Mouse (Mus musculus) neural tube, embryonic 14.5 days (tissue): ENCODE measurements at regions not wholly inside any gene's neighbourhood (a gene's known extent, or its start where the extent isn't known, plus 50 kb on each side); places are given as distances from the start of the nearest gene placed in this dataset.

Experiments
- ATAC-seq: fragments of 200-750 bp; cut with Nextera tagmentation; 2 replicates; pipeline ENCODE4 v1.8.0; 2017; ENCODE audit warnings: low read depth, mild to moderate bottlenecking, moderate TSS enrichment, moderate library complexity
- H3K27ac ChIP-seq: fragments of 300-500 bp; sonication (generic); 2 replicates; pipeline ENCODE4 v1.5.1; 2014; ENCODE audit warnings: low read depth, mild to moderate bottlenecking, control low read depth, low read length, moderate library complexity, mixed read lengths
- H3K27me3 ChIP-seq: fragments of 300-500 bp; sonication (generic); 2 replicates; pipeline ENCODE4 v1.6.1; 2014; ENCODE audit warnings: low read length; ENCODE audit not compliant: control insufficient read depth, insufficient read depth
- H3K36me3 ChIP-seq: fragments of 300-500 bp; sonication (generic); 2 replicates; pipeline ENCODE4 v1.6.1; 2014; ENCODE audit warnings: low read length, mixed read lengths; ENCODE audit not compliant: control insufficient read depth, insufficient read depth
- H3K4me1 ChIP-seq: fragments of 300-500 bp; sonication (generic); 2 replicates; pipeline ENCODE4 v1.6.1; 2014; ENCODE audit warnings: low read length; ENCODE audit not compliant: control insufficient read depth, insufficient read depth
- H3K4me2 ChIP-seq: fragments of 300-500 bp; sonication (generic); 2 replicates; pipeline ENCODE4 v1.6.1; 2014; ENCODE audit warnings: mild to moderate bottlenecking, low read depth, low read length, control low read depth
- H3K4me3 ChIP-seq: fragments of 300-500 bp; sonication (generic); 2 replicates; pipeline ENCODE4 v1.5.1; 2014; ENCODE audit warnings: low read depth, low read length, control low read depth, mixed read lengths
- H3K9ac ChIP-seq: fragments of 300-500 bp; sonication (generic); replicated peaks from 2 replicates; pipeline ENCODE4 v1.6.1; 2014; ENCODE audit warnings: low read depth, mild to moderate bottlenecking, control low read depth, low read length, mixed read lengths
- H3K9me3 ChIP-seq: fragments of 300-500 bp; sonication (generic); 2 replicates; pipeline ENCODE4 v1.6.1; 2016; ENCODE audit warnings: low read length; ENCODE audit not compliant: control insufficient read depth
- WGBS: fragments of 180-500 bp; shearing (Covaris S2); extraction: QIAGEN DNeasy Blood & Tissue Kit; methylation state at CpG from one replicate; pipeline ENCODE4 v1.1.7; 2014; 5-methylcytosine and 5-hydroxymethylcytosine counted together

DNA sequence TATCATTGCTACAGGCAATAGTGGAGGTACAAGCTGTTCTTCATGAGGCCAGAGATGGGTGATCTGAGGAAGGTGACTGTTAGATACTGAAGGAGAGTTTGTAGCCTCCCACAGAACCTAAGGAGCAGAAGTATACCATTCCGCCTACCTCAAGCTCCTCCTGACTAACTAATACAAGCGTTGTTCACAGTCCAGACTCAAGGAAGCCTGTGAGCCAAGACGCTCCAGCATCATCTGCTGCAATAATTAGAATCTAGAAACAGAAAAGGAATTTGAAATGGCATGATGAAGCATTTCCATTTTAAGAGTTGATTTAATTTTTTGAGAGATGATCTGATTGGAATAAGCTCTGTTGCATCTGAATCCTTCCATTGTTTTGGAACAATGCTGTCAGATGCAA lies 66.9 kb upstream of the Gadd45a start:
- H3K9me3 ChIP-seq = no peaks in the 10 kb centered on the region
- H3K27ac ChIP-seq = no peak overlapping the region
- no peaks in the 10 kb centered on the region for H3K4me1 ChIP-seq
- 90% methylated on average over 3 of the region's 3 CpGs for WGBS
- no peak overlapping the region for H3K4me2 ChIP-seq
- no peaks in the 10 kb centered on the region for H3K27me3 ChIP-seq
- no peak for ATAC-seq
- H3K36me3 ChIP-seq = no peaks in the 10 kb centered on the region
- H3K9ac ChIP-seq = no peak overlapping the region
- H3K4me3 ChIP-seq = no peak overlapping the region

DNA sequence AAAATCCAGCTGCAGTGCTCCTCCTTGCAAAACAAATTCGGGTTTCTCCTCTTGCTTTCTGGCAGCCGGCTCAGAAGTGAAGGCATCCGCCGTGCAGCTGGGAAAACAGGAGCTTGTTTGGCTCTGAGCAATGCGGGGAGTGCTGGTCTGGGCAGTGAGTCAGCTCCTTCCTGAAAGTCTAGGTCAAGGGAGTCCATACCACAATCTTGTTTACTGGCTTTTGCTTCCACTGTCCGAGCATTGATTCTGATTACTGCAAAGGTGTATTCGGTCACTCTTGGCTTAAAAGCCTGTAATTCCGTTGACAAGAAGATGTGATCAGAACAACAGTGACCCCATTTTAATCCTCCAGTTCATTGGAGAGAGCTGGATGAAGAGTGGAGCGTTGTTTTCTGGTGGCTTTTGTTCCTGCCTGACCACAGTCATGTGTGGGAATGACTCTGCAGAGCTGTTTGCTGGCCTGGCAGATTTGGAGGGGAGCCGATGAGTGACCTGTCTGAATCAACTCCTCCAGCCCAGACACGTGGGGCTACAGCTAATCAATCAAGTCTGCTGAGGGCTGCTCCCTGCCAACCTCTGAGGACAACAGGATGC lies 65.4 kb upstream of the Gadd45a start:
- H3K9me3 ChIP-seq = no peaks in the 10 kb centered on the region
- no peak overlapping the region for H3K4me3 ChIP-seq
- H3K36me3 ChIP-seq = no peaks in the 10 kb centered on the region
- no peaks in the 10 kb centered on the region for H3K27me3 ChIP-seq
- ATAC-seq = no peak
- no peaks in the 10 kb centered on the region for H3K4me1 ChIP-seq
- H3K27ac ChIP-seq = no peak overlapping the region
- no peak overlapping the region for H3K9ac ChIP-seq
- 67% methylated on average over 11 of the region's 11 CpGs for WGBS
- H3K4me2 ChIP-seq = no peak overlapping the region

DNA sequence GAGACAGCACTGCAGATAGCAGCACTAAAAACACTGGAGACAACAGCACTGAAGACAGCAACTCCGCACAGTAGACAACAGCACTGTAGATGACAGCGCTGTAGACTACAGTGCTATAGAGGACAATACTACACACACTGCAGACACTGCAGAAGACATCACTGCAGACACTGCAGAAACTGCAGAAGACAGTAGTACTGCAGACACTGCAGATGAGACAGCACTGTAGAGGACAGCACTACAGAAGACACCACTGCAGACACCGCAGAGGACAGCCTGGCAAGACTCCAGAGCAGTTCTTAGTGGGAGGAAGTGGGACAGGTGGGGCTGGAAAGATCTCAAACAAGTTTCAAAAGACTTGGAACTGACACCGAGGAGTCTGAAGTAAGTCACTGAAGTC lies 64.8 kb upstream of the Gadd45a start:
- Histone ChIP-seq H3K4me1 (no peaks in the 10 kb centered on the region), H3K4me3 (no peak overlapping the region), H3K4me2 (no peak overlapping the region), H3K9ac (no peak overlapping the region), H3K27me3 (no peaks in the 10 kb centered on the region), H3K9me3 (no peaks in the 10 kb centered on the region), H3K36me3 (no peaks in the 10 kb centered on the region), H3K27ac (no peak overlapping the region)
- no peak for ATAC-seq
- WGBS = 86% methylated on average over 4 of the region's 4 CpGs

DNA sequence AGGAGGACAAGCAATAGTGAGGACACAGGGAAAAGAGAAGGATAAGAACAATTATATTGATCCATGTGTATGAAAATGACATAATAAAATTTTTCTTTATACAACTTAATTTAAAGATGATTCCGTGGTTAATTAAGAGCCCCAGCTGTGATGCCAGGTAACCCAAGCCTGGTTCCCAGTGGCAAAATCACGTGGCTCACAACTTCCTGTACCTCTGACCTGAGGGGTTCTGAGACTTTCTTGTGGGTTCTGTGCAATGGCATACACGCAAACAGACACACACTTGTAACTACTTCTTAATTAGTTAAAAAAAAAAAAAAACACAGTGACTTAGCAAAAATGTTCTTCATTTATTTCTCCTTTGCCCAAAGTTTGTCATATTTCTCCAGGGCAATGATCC lies 57.2 kb upstream of the Gadd45a start:
- ATAC-seq = no peak
- 77% methylated on average over 3 of the region's 3 CpGs for WGBS

DNA sequence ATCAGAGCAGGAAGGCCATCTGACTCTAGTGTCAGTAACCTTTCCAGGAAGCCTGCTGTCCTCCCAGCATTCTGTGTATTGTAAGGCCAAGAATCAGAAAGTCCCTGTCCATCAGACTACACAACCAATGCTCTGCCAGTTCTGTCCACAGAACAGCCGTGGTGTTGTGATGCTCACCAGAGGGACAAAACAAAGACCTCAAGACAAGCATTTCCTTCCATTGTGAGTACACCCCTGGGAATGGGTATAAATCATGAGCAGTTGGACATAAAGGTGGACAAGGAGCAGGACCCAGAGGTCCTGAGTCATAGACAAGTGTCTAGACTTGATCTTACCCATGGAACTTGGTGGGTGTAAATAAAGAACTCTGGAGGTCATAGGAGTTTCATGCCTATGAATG lies 55.9 kb upstream of the Gadd45a start:
- H3K9ac ChIP-seq = no peak overlapping the region
- no peak overlapping the region for H3K4me2 ChIP-seq
- no peaks in the 10 kb centered on the region for H3K36me3 ChIP-seq
- no peaks in the 10 kb centered on the region for H3K4me1 ChIP-seq
- H3K4me3 ChIP-seq = no peak overlapping the region
- no peaks in the 10 kb centered on the region for H3K27me3 ChIP-seq
- H3K27ac ChIP-seq = no peak overlapping the region
- ATAC-seq = no peak
- no peaks in the 10 kb centered on the region for H3K9me3 ChIP-seq
- WGBS = 59% methylated on average over 1 of the region's 1 CpGs

More for the DNA sequence above, 57.2 kb upstream of the Gadd45a start:
- Histone ChIP-seq H3K27me3 (no peaks in the 10 kb centered on the region), H3K36me3 (no peaks in the 10 kb centered on the region), H3K4me3 (no peak overlapping the region), H3K9ac (no peak overlapping the region), H3K4me2 (no peak overlapping the region), H3K27ac (no peak overlapping the region), H3K4me1 (no peaks in the 10 kb centered on the region), H3K9me3 (no peaks in the 10 kb centered on the region)

DNA sequence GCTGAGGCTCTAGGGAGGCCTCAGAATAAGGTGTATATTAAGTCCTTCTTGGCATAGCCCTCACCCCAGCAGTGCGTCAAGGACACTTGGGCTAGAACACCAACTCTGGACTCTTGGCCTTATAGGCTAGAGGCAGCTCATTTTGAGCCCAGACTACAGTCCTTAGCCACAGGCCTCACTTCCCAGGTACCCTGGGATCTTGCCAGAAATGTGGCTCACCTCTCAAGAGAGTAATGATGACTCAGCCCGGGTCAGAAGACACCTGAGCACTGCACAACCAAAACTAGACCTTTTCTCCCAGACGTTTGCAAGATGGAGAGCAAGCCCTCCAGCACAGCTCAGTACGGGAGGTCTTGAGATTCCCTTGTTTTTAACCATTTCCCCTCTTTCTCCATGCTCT lies 52.9 kb upstream of the Gadd45a start:
- WGBS = 95% methylated on average over 4 of the region's 4 CpGs
- Histone ChIP-seq H3K4me3 (no peak overlapping the region), H3K36me3 (no peaks in the 10 kb centered on the region), H3K4me1 (no peaks in the 10 kb centered on the region), H3K9ac (no peak overlapping the region), H3K4me2 (no peak overlapping the region), H3K9me3 (no peaks in the 10 kb centered on the region), H3K27me3 (no peaks in the 10 kb centered on the region), H3K27ac (no peak overlapping the region)
- ATAC-seq = no peak

DNA sequence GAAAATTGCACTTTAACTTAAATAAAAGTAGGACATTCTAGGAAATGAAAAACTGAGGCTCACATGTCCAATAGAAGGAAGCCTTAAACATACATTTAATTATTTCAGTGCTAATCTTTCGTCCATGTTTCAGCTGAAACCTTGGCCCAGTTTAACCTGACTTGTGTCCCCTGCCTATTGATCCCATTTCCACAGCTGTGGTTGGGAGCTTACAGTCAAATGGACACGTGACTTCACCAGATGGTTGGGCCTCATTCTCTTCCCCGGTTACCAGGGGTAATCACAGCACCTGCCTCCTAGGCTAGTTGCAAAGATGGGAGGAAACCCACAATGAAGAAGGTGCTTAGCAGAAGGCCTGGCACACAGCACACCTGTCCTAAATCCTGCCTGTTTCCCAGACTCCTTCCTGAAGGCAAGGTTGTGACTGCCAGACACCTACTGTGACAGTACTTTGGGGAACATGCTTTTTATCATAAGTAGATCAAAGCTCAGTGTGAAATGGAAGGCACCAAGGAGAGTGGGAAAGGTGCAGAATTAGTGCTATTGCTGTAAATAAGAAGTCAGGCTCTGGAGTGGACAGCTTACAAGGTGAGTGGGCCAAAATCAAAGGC lies 52.4 kb upstream of the Gadd45a start:
- H3K9me3 ChIP-seq = no peaks in the 10 kb centered on the region
- H3K4me1 ChIP-seq = no peaks in the 10 kb centered on the region
- no peak overlapping the region for H3K4me3 ChIP-seq
- H3K9ac ChIP-seq = no peak overlapping the region
- 61% methylated on average over 3 of the region's 3 CpGs for WGBS
- H3K27ac ChIP-seq = no peak overlapping the region
- H3K4me2 ChIP-seq = no peak overlapping the region
- H3K27me3 ChIP-seq = no peaks in the 10 kb centered on the region
- H3K36me3 ChIP-seq = no peaks in the 10 kb centered on the region
- no peak for ATAC-seq

DNA sequence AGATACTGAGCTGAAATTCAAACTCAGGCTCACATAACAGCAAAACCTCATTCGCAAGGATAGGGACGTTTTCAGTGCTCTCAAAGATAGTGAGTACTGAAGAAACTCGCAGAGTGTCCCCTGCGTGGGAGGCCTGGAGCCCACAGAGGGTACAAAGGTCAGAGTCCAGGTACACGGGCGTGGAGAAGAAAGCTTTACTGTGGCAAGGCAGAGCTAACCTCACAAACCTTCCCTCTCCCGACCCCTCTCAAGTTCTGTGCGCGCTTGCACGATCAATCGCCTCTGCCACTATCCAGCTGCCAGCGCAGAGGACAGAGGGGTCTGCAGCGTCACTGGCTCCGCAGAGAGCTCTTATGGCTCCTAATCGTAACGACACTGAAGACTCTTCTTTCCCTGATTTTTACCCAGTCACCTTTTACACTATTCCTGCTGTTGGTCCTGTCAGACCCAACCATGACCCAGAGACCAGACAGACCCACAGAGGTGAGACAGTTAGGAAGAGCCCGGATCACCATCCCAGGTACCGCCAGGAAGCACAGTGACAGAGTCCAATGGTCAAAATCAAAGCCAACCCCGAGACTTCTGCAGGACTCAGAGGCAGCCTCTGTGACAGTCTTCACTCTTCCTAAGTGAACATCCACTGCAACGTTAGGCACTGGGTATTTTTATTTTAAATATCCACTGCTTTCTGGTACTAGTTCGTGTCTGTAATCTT lies 51.6 kb upstream of the Gadd45a start:
- no peaks in the 10 kb centered on the region for H3K4me1 ChIP-seq
- WGBS = 76% methylated on average over 21 of the region's 21 CpGs
- no peaks in the 10 kb centered on the region for H3K27me3 ChIP-seq
- H3K4me2 ChIP-seq = no peak overlapping the region
- no peak overlapping the region for H3K9ac ChIP-seq
- H3K4me3 ChIP-seq = no peak overlapping the region
- ATAC-seq = no peak
- no peaks in the 10 kb centered on the region for H3K9me3 ChIP-seq
- no peaks in the 10 kb centered on the region for H3K36me3 ChIP-seq
- H3K27ac ChIP-seq = no peak overlapping the region

DNA sequence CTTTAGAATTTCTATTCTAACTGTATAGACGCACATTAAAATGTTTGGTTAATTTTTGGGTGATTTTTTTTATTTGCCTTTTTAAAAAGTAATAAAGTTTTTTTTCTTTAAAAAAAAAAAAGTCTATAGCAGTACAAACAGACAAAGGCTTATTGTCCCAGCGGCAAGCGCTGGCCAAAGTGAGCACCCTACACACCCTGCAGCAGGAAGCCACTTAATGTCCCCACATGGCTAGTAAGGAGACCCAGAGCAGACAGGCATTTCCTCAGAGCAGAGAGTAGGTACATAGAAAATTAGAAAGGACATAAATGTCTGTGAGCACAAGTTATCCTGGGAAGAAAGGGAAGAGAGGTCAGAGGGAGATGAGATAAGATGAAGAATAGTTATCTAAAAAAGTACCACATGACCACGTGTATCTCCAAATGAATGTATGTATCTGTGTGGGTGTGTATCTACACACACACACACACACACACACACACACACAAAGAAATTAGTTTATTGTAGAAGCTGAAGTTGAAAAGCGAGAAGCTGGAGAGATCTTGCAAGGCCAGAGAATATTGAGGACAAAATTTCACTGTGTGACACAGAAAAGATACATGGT lies 50.7 kb upstream of the Gadd45a start:
- no peaks in the 10 kb centered on the region for H3K4me1 ChIP-seq
- no peak for ATAC-seq
- no peak overlapping the region for H3K4me3 ChIP-seq
- no peak overlapping the region for H3K4me2 ChIP-seq
- 77% methylated on average over 5 of the region's 5 CpGs for WGBS
- no peak overlapping the region for H3K27ac ChIP-seq
- H3K36me3 ChIP-seq = no peaks in the 10 kb centered on the region
- no peaks in the 10 kb centered on the region for H3K9me3 ChIP-seq
- no peaks in the 10 kb centered on the region for H3K27me3 ChIP-seq
- H3K9ac ChIP-seq = no peak overlapping the region
